Mouse (Mus musculus) megakaryocyte, adult 5-6 weeks (primary cell): ENCODE measurements around the gene Birc5. TPM values are rescaled to one million over a fixed set of nuclear protein-coding genes. Genes with fewer than 3 reads are reported as not detected.
A peak's percentile ranks its signal among the peaks of the same experiment; 100 is the strongest.

Source experiments
- ATAC-seq: 2 replicates; pipeline ENCODE4 v1.8.0; 2016; ENCODE audit warnings: mild to moderate bottlenecking, inconsistent platforms; ENCODE audit not compliant: poor library complexity, severe bottlenecking
- total RNA-seq, 2 experiments: library from RNA; stranded (forward) in 1 of 2; stranded (reverse) in 1 of 2; fragments of 153-499, 151-499 nt in 1 of 2; fragments of 221-1000, 200-1000 nt in 1 of 2; gene quantifications; 2 replicates each; pipeline versions ENCODE4 v1.2.3 to v1.2.4; 2015 to 2017

Birc5 gene
- total RNA-seq, 2 experiments from 2014 or later: 232 to 258 TPM

DNA sequence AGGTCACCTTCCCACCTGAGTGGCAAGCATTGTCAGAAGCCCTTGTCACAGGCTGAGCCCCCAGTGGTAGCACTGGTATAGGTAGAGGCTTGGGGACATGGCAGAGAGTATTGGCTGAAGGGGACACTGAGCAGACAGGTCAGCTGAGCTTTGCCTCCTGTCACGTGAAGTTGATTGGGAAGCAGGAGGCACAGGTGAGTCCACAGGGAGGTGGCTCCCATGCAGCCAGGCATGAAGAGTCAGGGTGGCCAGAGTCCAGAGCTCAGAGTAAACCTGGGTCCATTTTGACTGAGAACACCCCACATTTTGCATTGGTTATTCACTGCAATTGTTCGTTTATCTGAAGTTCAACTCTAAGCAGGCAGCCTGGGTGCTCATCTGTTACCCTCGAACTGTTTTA is 3.8 kb downstream of the Birc5 start:
- ATAC-seq: no peak

DNA sequence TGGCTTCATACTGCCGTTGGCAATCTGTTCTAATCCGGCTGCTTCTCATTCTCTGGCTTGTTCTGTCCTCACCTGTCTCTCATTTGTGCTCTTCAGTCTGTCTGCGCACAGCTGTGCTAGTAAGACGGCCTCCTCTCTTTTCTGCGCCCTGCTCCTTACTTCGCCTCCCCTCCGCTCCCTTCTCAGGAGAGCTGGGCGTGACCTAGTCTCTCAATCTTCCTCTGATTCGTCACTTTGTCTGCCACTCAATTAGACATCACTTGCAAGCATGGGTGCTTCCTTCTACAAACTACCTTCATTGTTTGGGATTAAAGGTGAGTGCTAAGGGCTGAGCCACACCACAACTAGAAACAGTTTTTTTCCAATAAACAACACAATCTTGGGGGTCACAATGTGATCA is 5.2 kb downstream of the Birc5 start:
- no peak for ATAC-seq

DNA sequence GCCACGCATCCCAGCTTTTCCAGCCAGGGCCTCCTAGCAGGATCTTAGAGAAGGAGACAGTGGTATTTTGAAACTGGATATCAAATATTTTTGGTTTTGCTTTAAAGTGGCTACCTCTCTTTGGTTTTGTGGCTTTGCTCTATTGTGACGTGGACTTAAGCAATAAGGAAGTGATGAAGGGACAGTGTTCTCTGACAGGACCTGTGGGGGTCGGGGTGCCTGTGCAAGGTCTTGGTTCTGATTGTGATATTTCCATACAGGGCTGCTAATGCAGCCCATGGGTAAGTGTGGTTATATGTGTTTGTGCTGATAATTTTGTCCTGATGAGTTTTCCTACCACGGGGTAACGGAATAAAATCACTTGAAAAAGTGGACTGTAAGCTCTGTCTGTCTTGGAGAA is 6.3 kb downstream of the Birc5 start:
- ATAC-seq: no peak

DNA sequence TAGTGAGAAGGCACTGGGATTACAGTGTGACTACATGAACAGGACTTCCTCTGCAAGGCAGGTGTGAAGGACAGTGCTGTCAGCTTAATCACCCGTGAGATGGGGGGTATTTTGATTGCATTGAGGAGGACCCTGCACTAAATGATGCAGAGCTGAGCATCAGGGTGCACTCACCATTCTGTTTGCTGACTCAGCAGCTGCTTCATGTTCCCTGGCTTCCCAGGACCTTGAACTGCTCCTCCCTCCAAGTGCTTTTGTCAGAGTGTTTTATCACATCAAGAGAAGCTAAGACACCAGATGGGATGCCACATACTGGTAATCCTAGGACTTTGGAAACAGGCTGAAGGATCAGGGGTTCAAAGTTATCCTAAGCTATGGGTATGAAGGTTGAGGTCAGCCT is 6.9 kb downstream of the Birc5 start:
- ATAC-seq: no peak

DNA sequence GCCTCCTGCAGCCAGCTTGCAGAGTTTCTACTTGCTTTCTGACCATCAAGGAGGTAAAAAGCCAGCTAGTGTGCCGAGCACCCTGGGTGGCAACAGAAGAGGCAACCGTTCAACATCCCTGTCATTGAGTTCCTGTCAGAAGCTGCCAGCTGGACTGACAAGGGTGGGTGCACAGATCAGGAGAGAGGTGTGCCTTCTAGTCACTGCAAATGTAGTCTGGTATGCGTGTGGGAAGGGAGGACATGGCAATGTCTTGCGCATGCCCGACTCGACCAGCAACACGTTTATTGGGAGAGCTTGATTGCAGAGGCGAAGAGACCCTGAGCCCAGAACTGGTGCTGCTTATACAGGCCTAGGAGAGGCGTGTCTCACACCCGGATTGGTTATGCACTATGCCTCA is 8.4 kb downstream of the Birc5 start:
- ATAC-seq: no peak

DNA sequence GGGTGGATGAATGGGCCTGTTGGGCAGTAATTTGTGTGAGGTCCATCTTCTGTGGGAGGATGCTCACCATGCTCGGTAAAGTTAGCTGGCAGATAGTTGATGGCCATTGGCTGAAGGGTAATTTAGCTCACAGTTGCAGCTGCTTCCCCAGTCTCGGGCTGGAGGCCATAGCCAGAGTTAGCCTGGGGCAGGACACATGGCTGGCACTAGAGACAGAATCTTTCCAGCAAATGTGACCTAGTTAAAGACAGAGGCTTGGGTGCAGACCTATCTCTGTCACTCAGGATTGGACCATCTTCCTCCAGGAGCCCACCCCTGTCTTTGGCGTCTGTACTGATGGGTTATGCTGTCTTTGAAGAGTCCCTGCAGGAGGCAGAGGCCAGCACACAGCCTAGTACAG is 9.3 kb downstream of the Birc5 start:
- ATAC-seq: no peak

DNA sequence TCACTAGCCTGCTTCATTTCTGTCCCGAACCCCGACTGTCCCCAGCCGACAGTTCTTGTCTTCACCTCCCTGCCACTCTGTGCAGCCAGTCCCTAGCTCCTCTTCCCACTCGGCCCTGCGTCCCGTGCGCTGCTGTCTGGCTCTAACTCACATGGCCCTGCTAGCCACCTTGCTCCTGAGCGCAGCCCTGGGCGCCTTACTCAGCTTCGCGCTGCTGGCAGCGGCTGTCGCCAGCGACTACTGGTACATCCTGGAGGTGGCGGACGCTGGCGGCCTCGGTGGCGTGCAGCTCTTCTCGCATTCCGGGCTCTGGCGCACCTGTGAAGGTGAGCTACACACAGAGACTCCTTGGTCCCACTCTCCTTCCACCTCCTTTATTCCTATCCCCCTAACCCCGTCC is 11.6 kb downstream of the Birc5 start, which contains the start of gene Tmem235:
Tmem235 (plus strand) TSS at position 152 of the 400 bp plus-strand sequence.
- ATAC-seq: no peak

DNA sequence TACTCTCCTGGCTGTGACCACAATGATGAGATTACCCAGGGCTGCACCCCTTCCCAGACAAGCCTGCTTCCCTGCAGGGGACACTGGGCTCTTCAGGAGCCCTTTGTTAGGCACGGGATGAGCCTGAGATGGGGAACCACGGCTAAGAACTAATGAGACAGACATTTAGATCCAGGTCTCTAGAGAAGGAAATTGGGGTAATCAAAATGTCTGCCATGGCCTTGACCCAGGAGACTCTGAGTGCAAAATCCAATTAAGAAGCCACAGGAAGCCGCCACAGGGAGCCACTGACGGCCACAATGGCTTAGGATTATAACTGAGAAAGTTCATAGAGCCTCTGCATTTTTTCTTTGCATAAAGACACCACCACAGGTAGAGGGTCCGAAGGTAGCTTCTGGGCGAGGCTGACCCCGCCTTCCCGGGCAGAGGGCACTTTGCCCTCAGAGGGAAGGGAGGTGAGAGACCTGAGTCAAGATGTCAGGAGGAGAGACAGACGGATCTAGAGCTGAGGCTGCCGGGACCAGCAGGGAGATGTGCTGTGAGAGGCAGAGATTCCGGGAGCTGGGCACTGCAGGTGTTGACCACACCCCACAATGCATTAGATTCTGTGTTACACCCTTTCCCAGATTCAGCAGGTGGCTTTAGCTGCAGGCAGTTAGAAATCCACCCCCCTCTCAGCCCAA is 14.3 kb downstream of the Birc5 start:
- no peak for ATAC-seq

DNA sequence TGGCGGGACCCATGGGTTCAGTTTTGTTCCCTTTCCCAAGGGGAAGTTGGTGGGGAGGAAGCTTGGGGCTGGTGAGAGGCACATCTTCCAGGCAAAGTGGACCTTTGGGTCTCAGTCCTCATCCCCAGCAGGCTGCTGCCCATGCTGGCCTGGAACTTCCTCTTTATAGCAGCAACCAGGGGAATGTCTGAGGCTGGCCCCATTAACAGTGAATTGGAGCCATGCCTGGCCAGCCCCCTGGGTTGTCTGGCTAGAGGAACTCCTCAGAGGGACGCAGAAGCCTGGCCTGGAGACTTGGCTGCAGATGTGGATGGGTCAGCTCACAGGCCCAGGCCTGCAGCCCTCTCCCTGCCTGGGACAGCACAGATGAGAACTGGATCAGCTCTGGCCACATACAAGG is 15.8 kb downstream of the Birc5 start:
- peak; percentile 66 for ATAC-seq

DNA sequence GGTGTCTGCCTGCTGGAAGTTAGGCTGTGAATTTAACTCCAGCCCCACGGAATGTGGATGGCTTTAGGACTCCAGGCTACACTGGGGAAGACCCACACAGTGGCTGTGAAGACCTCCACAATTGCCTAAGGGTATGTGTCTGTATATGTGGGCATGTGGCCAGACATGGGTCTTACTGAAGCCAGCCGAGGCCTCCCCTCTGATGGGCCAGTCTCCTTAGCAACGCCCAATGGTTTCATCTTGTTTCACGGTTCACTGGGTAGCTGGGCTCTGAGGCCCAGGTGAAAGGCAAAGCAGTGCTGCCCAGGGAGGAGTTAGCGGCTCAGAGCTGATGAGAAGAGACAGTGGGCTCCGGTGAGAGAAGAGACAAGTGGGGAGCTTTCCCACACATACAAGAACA is 16.9 kb downstream of the Birc5 start:
- no peak for ATAC-seq

DNA sequence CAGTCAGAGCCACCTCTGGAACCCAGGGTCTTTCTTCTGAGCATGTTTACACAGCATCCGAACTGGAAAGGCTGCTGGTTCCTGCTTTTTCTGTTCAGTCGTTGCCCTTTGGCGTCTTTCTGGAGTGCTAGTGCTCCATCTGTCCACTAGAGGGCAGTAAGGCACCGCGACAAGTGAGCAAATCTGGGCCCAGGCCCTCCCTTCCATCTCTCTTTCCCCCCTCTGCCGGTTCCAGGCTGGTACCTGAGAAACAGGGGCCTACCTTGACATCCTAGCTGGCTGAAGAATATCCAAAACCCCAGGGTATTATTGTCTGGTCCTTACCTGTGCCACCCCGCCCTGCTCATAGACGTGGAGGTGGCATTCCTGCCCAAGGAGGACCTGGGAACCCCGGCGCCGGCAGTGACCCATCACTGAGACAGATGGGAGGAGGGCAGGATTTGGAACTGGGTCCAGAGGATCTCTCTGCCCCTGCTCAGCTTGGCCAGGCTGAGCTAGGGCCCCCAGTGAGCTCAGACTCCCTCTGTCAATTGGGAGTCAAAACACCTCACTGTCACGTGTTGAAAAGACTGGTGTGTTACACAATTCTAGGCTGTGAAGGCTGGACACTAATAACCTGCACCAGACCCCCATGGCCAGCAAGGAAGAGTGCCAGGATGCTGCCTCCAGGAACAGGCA is 21.8 kb downstream of the Birc5 start:
- ATAC-seq: peak; percentile 76

DNA sequence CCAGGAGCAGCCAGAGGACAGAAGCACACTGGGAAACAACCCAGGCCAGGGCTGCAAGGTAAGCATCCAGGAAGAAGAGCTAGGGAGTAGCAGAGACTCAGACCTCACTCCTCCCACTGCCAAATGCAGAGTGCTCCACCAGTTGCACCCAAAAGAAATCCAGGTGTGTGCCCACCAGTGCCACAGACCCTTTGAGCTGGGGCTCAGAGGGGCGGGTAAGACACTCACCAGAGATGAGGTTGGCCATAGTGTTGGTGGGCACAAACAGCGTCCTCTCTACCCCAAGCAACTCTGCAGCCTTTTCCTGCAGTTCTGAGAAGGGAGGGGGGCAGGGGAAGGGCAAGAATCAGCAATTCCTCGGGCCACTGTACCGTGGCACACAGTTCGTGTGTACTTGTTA is 22.3 kb downstream of the Birc5 start:
- no peak for ATAC-seq

DNA sequence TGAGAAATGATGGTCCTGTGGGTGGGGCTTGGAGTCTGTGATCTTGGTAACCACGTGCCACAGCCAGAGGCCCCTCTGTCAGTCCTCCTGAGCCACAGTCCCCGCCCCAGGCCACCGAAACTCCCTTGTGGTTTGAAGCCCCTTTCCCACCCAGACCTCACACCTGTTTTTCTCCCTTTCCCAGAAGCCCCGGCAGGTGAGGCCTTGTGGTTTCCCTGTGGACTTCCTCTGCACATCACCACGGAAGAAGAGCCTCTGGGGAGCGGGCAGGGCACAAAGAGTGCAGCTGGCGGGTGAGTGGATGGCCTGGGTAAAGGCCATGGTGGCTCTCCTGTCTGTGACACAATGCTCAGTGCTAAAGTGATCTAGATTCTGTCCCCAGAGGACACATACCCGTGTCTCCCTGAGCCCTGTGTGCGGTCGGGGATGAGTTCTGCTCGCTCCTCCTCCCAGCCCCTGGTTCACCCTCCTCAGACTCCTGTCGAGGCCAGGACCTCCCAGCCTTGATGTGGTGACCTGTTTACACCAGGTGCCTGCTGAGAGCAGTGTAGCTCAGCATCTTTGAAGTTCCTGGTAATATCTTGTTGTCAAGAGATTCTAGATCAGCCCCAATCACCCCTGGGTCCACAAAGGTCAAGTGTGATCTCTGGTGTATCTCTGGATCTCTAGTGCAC is 23.0 kb downstream of the Birc5 start:
- peak; percentile 16; the same call in 1 of the 2 replicates for ATAC-seq

DNA sequence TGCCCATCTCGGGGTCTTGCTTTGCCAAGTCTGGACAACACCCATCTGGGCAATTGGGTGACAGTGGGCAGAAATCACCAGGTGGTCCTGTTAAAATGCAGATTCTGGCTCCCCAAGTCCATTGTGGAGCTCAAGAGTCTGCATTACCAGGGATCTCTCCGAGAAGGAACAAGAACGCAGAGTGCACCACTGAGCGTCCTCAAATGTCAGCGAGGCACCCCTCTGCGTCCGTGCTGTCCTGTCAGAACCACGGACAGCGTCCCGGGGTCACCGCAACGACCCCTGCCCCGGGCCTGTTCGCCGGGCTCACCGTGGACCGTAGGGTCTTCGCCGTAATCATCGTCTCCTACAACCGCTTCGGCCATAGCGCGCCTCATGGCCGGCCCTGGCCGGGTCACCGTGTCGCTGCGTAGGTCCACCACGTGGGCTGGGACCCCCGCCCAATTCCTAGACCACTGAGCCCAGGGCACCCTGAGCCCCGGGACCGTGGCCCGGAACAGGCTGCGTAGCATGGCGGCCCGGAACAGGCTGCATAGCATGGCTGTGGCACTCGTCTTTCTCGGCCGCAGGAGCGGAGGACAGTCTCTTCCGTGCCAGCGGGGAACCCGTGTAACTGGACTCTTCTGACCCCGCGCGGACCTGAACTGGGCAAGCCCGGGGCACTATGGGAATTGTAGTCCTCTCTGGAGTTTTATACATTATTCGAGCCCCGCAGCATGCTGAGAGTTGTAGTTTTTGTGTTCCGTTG is 24.0 kb downstream of the Birc5 start, which contains the start of gene Tha1:
Tha1 (minus strand) TSS at position 621 of the 748 bp plus-strand sequence.
- ATAC-seq: peak; percentile 56

DNA sequence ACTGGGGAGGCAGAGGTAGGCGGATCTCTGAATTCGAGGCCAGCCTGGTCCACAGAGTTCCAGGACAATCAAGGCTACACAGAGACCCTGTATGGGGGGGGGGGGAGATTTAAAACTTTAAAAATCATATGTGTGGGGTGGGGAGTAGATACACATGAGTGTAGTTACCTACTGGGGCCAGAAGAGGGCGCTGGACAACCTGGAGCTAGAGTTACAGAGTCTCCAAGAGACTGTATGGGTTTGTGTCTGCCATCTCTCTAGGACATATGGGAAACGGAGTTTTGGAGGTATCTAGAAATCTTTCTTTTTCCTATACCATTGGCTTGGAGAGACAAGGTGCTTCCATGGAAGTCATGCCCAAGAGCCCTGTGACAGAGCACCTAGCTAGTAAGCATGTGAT is 25.4 kb downstream of the Birc5 start:
- ATAC-seq: no peak

DNA sequence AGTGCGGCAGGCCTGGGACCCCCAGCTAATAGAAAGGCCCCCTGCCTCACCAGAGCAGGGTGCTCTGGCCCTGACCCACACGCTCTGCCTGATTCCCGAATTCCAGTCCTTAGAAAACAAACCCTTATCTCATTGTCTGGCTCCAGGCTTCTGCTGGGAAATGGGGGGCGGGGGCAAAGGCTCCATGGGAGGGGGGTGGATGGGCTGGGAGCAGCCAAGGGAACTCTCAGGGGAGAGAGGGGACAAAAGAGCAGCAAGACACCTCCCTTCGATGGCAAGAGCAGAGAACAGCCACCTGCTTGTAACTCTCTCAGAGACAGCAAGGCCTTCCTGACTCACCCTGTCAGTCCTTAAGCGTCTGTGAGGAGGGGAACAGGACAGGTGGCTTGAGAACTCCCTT is 26.6 kb downstream of the Birc5 start:
- no peak for ATAC-seq

DNA sequence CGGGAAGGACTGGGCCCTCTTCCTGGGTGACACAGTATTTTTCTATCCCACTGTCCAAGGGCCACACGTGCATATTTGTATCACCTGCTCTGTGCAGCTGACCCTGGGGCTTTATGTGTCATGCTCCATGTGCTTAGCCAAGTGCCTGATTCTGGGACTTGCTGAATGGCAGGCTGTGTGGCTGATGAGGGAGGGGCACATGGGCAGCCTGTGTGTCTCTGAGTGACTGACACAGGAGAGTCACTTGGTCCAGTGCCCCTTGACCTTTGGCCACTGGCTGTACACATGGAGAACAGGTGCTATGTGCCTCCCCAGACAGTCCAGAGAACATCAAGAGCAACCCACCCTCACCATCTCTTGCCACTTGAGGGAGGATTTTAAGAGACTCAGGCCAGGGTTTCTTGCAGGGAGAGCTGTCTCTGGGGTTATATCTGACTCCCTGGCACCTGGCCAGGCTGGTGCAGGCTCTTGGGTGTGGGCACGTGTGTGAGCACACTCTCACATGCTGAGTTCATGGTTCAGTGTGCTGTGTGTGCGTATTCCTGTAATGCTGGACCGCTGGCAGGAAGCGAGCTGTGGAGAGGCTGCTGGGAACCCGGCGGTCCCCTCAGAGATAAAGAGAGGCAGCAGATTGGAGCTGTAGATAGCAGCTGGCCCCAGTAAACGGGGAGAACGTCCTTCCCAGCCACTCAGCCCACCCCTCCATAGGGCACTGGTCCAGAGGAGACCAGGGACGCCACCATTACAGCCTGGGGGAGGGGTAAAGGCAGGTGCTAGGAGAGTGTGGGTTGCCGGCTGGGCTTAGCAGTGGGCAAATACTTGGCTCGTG is 29.1 kb downstream of the Birc5 start:
- peak; percentile 34 for ATAC-seq

DNA sequence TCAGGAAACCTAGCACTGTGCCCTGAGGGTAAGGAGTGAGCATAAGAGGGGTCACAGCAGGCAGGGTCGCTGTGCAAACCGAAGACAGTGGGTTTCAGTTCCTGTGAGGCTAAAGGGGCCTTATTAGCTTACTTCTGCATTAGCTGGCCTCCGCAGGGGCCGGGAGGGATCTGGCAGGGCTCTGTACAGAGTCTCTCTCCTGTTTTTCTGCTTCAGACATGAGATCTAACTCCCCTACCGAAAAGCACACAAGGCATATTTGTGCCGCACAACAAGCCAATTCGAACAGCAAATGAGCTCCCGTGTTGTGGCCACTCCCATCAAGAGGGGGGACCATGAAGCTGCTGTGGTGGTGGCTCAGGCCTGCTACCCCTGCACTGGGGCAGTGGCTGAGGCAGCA is 29.8 kb downstream of the Birc5 start:
- peak; percentile 57 for ATAC-seq

DNA sequence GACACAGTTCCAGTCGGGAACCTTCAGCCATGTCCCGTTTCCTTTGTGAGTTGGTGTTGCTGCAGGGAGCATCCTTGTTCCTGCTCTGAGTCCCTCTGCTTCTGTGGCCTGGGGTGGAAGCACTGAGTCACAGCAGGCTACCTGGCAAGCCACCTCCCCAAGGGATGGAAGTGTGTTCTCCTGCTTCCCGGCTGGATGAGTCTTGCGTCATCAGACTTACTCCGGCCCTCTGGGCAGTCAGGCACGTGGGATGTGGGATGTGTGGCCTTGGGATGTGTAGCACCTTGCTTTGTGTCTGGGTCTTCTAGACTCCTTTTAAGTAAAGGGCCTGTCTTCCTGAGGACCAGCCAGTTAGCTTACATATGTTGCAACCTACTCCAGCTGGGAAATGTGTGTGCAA is 30.6 kb downstream of the Birc5 start:
- no peak for ATAC-seq

DNA sequence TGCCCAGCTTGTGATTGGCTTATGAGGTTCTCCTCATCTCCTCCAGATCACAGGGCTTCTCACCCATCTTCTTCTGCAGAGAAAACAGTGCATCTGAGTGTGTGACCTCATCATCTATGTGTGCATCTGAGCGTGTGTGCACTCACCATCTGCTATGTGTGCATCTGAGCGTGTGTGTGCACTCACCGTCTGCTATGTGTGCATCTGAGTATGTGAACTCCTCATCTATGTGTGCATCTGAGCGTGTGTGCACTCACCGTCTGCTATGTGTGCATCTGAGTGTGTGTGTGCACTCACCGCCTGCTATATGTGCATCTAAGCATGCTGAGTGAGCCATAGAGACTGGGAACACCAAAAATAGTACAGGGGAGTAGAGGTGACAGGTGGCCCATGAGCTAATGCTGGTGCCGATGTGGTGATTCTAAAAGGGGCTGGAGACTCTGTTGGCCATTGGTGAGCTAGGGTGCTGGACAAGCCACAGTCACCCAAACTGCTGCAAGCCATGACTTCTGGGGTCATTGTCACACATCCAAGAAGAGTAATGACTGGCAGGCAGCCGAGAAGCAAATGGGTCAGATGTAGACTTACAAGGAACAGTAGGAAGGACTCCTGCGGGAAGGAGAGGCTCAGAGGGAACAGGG is 31.4 kb downstream of the Birc5 start:
- no peak for ATAC-seq
